Mouse (Mus musculus): Measurements from ENCODE around the gene Pzp. TPM values are rescaled to one million over a fixed set of nuclear protein-coding genes. Genes with fewer than 3 reads are reported as not detected.

Gene Pzp
- 0.79 and 7.8 TPM in 2 replicates for polyA plus RNA-seq (2015; fragmentation: Nextera tagmentation; extraction: Ambion mirVana)

DNA sequence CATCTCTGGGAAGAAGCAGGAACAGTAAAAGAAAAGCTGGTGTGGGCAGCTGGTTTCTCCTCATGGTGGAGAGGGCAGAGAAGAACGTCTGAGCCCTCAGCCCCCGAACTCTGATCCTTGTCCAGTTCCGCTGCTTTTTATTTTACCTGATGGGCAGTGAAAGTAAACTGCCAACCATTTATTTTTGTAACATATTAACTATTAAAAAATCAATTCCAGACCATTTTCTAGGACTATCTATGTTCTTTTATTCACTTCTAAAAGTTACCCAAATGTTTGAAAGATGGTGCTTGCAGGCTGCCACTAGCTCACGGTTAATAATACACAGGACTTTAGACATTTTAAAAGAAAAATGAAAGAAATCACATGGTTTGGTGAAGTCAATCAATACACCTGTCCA is at the start of gene Pzp:
Gene Pzp, minus strand, starts transcription at position 120 of the 400 bp plus-strand sequence.
- Histone ChIP-seq H3K27me3 (ENCODE audit: control insufficient read depth, insufficient read depth, low read depth, low read length) (no peaks in the 10 kb centered on the region), H3K9ac (ENCODE audit: low read length) (no peak within 1 kb of the TSS), H3K4me1 (replicated peaks; ENCODE audit: control insufficient read depth, insufficient read depth, low read length) (no peaks in the 10 kb centered on the region), H3K9me3 (ENCODE audit: control insufficient read depth, low read length) (no peaks in the 10 kb centered on the region), H3K27ac (ENCODE audit: low read length) (no peak within 1 kb of the TSS), H3K36me3 (ENCODE audit: control insufficient read depth, insufficient read depth, low read length) (no peaks in the 10 kb centered on the region), H3K4me2 (ENCODE audit: low read depth, low read length) (no peak within 1 kb of the TSS), H3K4me3 (ENCODE audit: low read length) (no peak within 1 kb of the TSS)
- 78% methylated on average over 4 of the region's 4 CpGs for WGBS
- no peak for ATAC-seq (ENCODE audit: low read depth)

DNA sequence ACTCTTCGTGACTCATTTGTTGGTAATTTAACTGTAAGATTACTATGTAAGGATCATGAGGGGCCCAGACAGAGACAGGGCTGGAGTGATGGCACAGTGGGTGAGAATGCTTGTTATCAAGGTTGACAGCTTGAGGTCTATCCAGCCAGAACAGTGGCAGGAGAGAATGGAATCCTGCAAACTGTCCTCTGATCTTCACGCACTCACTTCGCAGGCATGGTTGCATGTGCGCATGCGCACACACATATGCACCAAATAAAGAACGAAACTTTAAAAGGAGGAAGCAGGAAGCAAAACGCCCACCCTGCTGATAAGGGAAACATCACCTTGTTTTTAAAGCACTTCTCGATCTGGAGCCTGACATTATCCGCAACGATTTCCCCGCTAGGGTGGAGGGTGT is 40.1 kb upstream of the Pzp start:
- no peak for ATAC-seq (ENCODE audit: low read depth)
- Histone ChIP-seq H3K27ac (ENCODE audit: low read length) (no peak overlapping the region), H3K4me3 (ENCODE audit: low read length) (no peak overlapping the region), H3K4me1 (replicated peaks; ENCODE audit: control insufficient read depth, insufficient read depth, low read length) (no peaks in the 10 kb centered on the region), H3K36me3 (ENCODE audit: control insufficient read depth, insufficient read depth, low read length) (no peaks in the 10 kb centered on the region), H3K27me3 (ENCODE audit: control insufficient read depth, insufficient read depth, low read depth, low read length) (no peaks in the 10 kb centered on the region), H3K9ac (ENCODE audit: low read length) (no peak overlapping the region), H3K9me3 (ENCODE audit: control insufficient read depth, low read length) (no peaks in the 10 kb centered on the region), H3K4me2 (ENCODE audit: low read depth, low read length) (no peak overlapping the region)
- 84% methylated on average over 11 of the region's 11 CpGs for WGBS

DNA sequence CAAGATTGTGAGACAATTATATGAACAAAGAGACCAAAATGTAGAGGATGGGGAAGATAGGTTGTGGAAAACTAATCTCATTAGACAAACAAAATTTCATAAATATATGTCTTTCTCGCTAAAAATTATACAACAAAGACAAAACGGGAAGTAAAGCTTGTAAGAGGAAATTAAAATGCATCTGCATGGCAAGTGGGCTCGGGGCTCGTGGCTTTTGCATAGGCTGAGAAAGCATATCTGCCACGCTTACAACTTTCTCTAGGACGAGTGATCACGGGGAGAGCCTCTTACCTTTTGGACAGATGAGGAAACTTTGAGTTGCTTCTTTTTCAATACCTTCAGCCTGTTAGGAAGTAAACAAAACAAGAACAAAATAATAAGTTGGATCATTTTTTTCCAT is 27.5 kb upstream of the Pzp start:
- WGBS = 80% methylated on average over 7 of the region's 7 CpGs
- Histone ChIP-seq H3K4me1 (replicated peaks; ENCODE audit: control insufficient read depth, insufficient read depth, low read length) (no peaks in the 10 kb centered on the region), H3K4me2 (ENCODE audit: low read depth, low read length) (no peak overlapping the region), H3K27ac (ENCODE audit: low read length) (no peak overlapping the region), H3K9ac (ENCODE audit: low read length) (no peak overlapping the region), H3K36me3 (ENCODE audit: control insufficient read depth, insufficient read depth, low read length) (no peaks in the 10 kb centered on the region), H3K9me3 (ENCODE audit: control insufficient read depth, low read length) (no peaks in the 10 kb centered on the region), H3K4me3 (ENCODE audit: low read length) (no peak overlapping the region), H3K27me3 (ENCODE audit: control insufficient read depth, insufficient read depth, low read depth, low read length) (no peaks in the 10 kb centered on the region)
- ATAC-seq (ENCODE audit: low read depth) = no peak

DNA sequence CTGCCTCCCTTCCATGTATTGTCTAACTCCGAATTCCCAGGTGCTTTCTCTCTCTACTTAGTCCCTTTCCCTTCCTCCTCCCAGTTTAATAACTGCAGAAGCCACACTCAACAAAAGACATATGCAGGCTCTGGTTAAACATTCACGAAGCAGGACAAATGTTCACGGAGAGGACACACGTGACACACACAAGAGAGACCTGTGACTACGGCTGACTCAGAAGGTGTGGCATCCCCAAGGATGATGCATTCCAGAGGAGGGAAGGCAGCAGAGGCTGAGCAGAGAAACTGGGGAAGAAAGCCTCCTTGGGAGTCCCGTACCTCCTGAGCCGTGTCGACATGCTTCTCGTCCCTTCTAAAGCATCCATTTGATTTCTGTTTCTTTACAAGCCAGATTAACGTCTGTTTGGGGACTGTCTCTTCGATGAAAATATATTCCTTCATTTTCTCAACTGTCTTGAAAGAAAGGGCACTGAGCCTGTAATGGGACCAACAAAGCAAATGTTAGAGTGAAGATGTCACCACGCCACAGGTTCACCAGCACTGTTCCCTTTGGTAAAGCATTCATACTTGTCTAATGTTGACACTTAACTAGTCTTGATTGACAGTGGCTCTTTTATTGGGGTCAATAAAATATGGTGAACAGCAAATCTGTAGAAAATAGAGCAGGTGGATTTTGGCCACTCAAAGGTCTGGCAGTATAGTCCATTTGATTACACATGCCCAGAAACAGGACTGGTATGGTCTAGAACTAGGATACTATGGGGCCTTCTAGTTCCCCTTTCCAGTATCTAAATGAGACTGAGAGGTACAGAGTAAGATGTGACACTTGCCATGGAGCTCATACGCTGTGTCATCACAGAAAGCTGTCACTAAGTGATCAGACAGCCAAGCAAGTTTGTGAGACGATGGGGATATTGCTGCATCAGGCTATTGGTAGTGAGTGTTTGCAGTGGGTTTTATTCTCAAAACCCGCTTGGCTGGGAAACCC is 23.2 kb upstream of the Pzp start:
- Histone ChIP-seq H3K27me3 (ENCODE audit: control insufficient read depth, insufficient read depth, low read depth, low read length) (no peaks in the 10 kb centered on the region), H3K9ac (ENCODE audit: low read length) (no peak overlapping the region), H3K9me3 (ENCODE audit: control insufficient read depth, low read length) (no peaks in the 10 kb centered on the region), H3K4me2 (ENCODE audit: low read depth, low read length) (no peak overlapping the region), H3K27ac (ENCODE audit: low read length) (no peak overlapping the region), H3K4me3 (ENCODE audit: low read length) (no peak overlapping the region), H3K36me3 (ENCODE audit: control insufficient read depth, insufficient read depth, low read length) (no peaks in the 10 kb centered on the region), H3K4me1 (replicated peaks; ENCODE audit: control insufficient read depth, insufficient read depth, low read length) (no peaks in the 10 kb centered on the region)
- WGBS = 67% methylated on average over 15 of the region's 15 CpGs
- no peak for ATAC-seq (ENCODE audit: low read depth)

DNA sequence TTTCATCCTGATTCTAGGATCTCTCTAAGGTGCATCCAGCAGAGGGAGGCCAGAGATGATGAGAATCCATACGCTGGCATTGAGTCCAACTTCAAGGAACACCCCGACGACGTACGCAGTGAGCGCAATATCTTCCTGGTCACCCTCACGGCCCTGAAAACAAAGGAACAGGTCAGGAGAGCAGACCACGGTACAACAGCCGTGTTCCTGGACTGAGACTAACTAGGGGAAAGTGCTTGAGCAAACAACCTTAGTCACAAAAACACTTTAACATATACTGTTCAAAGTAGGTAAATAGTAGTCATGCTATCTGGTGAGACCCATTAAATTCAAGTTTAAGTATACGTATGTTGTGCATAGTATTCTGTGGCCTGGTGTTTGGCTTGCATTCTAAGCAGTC is 22.0 kb upstream of the Pzp start:
- Histone ChIP-seq H3K27me3 (ENCODE audit: control insufficient read depth, insufficient read depth, low read depth, low read length) (no peaks in the 10 kb centered on the region), H3K27ac (ENCODE audit: low read length) (no peak overlapping the region), H3K36me3 (ENCODE audit: control insufficient read depth, insufficient read depth, low read length) (no peaks in the 10 kb centered on the region), H3K4me1 (replicated peaks; ENCODE audit: control insufficient read depth, insufficient read depth, low read length) (no peaks in the 10 kb centered on the region), H3K9me3 (ENCODE audit: control insufficient read depth, low read length) (no peaks in the 10 kb centered on the region), H3K4me2 (ENCODE audit: low read depth, low read length) (no peak overlapping the region), H3K9ac (ENCODE audit: low read length) (no peak overlapping the region), H3K4me3 (ENCODE audit: low read length) (no peak overlapping the region)
- 70% methylated on average over 10 of the region's 10 CpGs for WGBS
- no peak for ATAC-seq (ENCODE audit: low read depth)

DNA sequence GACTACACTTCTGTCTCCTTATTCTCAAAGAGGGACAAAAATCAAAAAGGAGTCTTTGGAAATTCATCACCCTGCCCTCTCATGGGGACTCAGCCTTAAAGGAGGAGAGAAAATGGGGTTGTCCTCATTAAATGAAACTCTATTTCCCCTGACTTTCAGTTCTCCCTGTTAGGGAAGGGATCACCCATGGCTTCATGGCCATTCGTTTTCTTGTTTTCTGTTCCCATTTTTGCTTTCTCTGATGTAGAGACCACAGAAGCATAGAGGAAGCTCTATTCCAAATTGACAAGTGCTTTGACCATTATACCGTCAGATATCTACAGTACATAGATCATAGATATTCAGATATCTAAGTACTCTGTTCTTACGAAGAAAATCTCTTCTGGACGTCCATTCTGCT is 18.9 kb upstream of the Pzp start:
- Histone ChIP-seq H3K9ac (ENCODE audit: low read length) (no peak overlapping the region), H3K27me3 (ENCODE audit: control insufficient read depth, insufficient read depth, low read depth, low read length) (no peaks in the 10 kb centered on the region), H3K36me3 (ENCODE audit: control insufficient read depth, insufficient read depth, low read length) (no peaks in the 10 kb centered on the region), H3K4me1 (replicated peaks; ENCODE audit: control insufficient read depth, insufficient read depth, low read length) (no peaks in the 10 kb centered on the region), H3K9me3 (ENCODE audit: control insufficient read depth, low read length) (no peaks in the 10 kb centered on the region), H3K4me3 (ENCODE audit: low read length) (no peak overlapping the region), H3K4me2 (ENCODE audit: low read depth, low read length) (no peak overlapping the region), H3K27ac (ENCODE audit: low read length) (no peak overlapping the region)
- 71% methylated on average over 4 of the region's 4 CpGs for WGBS
- ATAC-seq (ENCODE audit: low read depth) = no peak

DNA sequence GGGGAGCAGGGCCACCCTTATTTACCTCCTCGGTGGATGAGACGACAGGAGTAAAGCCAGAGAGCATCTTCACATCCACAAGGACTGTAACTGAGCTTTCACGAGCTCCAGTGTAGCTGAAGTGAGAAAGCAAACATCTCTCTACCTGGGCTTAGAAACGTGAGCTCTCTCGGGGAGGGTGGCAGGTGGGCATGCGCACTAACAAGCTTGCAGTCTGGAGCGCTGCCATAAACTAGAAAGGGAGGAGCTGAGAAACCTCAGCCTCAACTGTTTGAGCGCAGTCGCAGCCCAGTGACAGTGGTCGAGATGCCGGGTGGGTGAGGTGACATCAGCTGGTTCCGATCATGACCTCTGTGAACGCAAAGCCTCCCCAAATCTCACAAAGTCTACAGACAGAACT is 16.7 kb upstream of the Pzp start:
- Histone ChIP-seq H3K4me3 (ENCODE audit: low read length) (no peak overlapping the region), H3K27ac (ENCODE audit: low read length) (no peak overlapping the region), H3K36me3 (ENCODE audit: control insufficient read depth, insufficient read depth, low read length) (no peaks in the 10 kb centered on the region), H3K4me1 (replicated peaks; ENCODE audit: control insufficient read depth, insufficient read depth, low read length) (no peaks in the 10 kb centered on the region), H3K27me3 (ENCODE audit: control insufficient read depth, insufficient read depth, low read depth, low read length) (no peaks in the 10 kb centered on the region), H3K9me3 (ENCODE audit: control insufficient read depth, low read length) (no peaks in the 10 kb centered on the region), H3K9ac (ENCODE audit: low read length) (no peak overlapping the region), H3K4me2 (ENCODE audit: low read depth, low read length) (peak overlapping the region; percentile 32; the same call in 1 of the 2 replicates)
- ATAC-seq (ENCODE audit: low read depth) = peak; percentile 43; the same call in 1 of the 2 replicates
- WGBS = 49% methylated on average over 13 of the region's 13 CpGs

DNA sequence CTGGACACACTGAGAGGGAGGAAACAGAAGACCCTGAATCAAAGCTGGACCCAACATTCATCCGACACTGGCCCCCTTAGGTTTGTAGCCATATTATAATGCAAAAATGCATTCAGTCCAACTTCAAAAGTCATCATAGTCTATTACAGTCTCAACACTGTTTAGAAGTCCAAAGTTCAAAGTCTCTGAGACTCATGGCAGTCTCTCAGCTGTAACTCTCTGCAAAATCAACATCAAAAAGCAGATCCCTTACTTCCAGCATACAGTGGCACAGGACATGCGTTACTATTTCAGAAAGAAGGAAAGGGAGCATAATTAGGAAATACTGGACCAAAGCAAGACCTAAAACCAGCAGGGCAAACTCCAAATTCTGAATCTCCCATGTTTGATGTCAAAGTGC is 8.7 kb upstream of the Pzp start:
- no peak for ATAC-seq (ENCODE audit: low read depth)
- H3K4me3 ChIP-seq (ENCODE audit: low read length) = no peak overlapping the region
- H3K36me3 ChIP-seq (ENCODE audit: control insufficient read depth, insufficient read depth, low read length) = no peaks in the 10 kb centered on the region
- H3K9ac ChIP-seq (ENCODE audit: low read length) = no peak overlapping the region
- no peaks in the 10 kb centered on the region for H3K9me3 ChIP-seq (ENCODE audit: control insufficient read depth, low read length)
- H3K4me1 ChIP-seq (replicated peaks; ENCODE audit: control insufficient read depth, insufficient read depth, low read length) = no peaks in the 10 kb centered on the region
- H3K27me3 ChIP-seq (ENCODE audit: control insufficient read depth, insufficient read depth, low read depth, low read length) = no peaks in the 10 kb centered on the region
- H3K27ac ChIP-seq (ENCODE audit: low read length) = no peak overlapping the region
- WGBS = 90% methylated on average over 2 of the region's 2 CpGs
- H3K4me2 ChIP-seq (ENCODE audit: low read depth, low read length) = no peak overlapping the region

DNA sequence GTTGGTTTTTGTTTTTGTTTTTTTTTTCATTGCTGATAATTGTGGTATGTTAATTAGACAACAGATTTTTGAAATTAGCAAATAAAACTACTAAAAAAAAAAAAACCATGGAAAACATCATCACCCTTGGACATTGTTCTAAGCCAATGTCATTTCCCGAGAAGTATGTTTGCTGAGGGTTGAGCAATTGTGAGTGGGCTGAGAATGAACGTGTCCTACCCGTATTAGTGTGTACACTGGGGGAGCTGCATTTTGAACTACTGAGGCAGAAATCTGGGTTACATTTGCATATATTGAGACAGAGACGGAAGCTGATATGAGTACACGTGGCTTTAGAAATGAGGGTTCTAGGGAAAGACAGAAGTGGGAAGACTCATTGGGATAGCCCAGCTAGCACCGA is 6.8 kb upstream of the Pzp start:
- Histone ChIP-seq H3K27me3 (ENCODE audit: control insufficient read depth, insufficient read depth, low read depth, low read length) (no peaks in the 10 kb centered on the region), H3K4me1 (replicated peaks; ENCODE audit: control insufficient read depth, insufficient read depth, low read length) (no peaks in the 10 kb centered on the region), H3K36me3 (ENCODE audit: control insufficient read depth, insufficient read depth, low read length) (no peaks in the 10 kb centered on the region), H3K27ac (ENCODE audit: low read length) (no peak overlapping the region), H3K4me2 (ENCODE audit: low read depth, low read length) (no peak overlapping the region), H3K9me3 (ENCODE audit: control insufficient read depth, low read length) (no peaks in the 10 kb centered on the region), H3K4me3 (ENCODE audit: low read length) (no peak overlapping the region), H3K9ac (ENCODE audit: low read length) (no peak overlapping the region)
- no peak for ATAC-seq (ENCODE audit: low read depth)
- 71% methylated on average over 6 of the region's 6 CpGs for WGBS

All from lung, embryonic 16.5 days (tissue).